Mouse (Mus musculus) cerebellum, adult 2 months (tissue): Measurements from ENCODE around the gene Cped1.

Experiments used
- CTCF ChIP-seq: fragments of 200-500 bp; IDR thresholded peaks from 2 replicates; pipeline ENCODE4 v1.5.1; 2011; ENCODE audit warnings: low read depth, mild to moderate bottlenecking, control low read depth, low read length, moderate library complexity, borderline replicate concordance; ENCODE audit not compliant: insufficient read depth
- POLR2A ChIP-seq: fragments of 200-500 bp; IDR thresholded peaks from 2 replicates; pipeline ENCODE4 v1.6.1; 2011; ENCODE audit warnings: low read length, control low read depth, borderline replicate concordance; ENCODE audit not compliant: insufficient read depth

DNA sequence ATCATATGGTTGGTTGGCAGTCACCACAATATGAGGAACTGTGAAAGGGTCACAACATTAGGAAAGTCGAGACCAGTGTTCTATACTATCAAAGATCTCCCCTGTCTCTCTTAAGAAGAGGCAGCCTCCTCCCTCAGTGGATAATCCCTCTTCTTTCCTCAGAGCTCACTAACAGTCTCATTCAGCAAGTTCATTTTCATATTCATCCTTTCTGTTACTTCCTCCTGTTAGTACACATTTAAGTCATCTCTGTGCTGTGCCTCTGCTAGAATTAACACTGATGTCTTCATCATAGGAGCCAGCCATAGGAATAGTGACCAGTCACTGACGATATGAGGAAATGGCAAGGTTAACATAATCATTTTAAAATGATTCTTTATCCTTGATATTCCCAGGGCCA, 213.8 kb downstream of the Cped1 start:
- TF ChIP-seq CTCF = no peak
- no peak for TF ChIP-seq POLR2A
